Mouse (Mus musculus) heart, embryonic 16.5 days (tissue): ENCODE results near the gene Fyttd1. TPM values are rescaled to one million over a fixed set of nuclear protein-coding genes. Genes with fewer than 3 reads are reported as not detected.

Experiments
- ATAC-seq: fragments of 200-750 bp; cut with Nextera tagmentation; replicated peaks from 2 replicates; pipeline ENCODE4 v1.8.0; 2017; ENCODE audit warnings: moderate number of reproducible peaks; ENCODE audit not compliant: insufficient read depth, low FRiP score; ENCODE audit errors: extremely low read depth
- H3K27ac ChIP-seq: fragments of 300-500 bp; sonication (generic); 2 replicates; pipeline ENCODE4 v1.5.1; 2014; ENCODE audit warnings: mild to moderate bottlenecking, low read length, control low read depth, moderate library complexity
- H3K27me3 ChIP-seq: fragments of 300-500 bp; sonication (generic); 2 replicates; pipeline ENCODE4 v1.6.1; 2014; ENCODE audit warnings: low read length, mixed read lengths; ENCODE audit not compliant: control insufficient read depth, insufficient read depth
- H3K36me3 ChIP-seq: fragments of 300-500 bp; sonication (generic); 2 replicates; pipeline ENCODE4 v1.6.1; 2014; ENCODE audit not compliant: control insufficient read depth, insufficient read depth
- H3K4me1 ChIP-seq: fragments of 300-500 bp; sonication (generic); 2 replicates; pipeline ENCODE4 v1.6.1; 2014; ENCODE audit warnings: low read length, mixed read lengths; ENCODE audit not compliant: control insufficient read depth, insufficient read depth
- H3K4me2 ChIP-seq: fragments of 300-500 bp; sonication (generic); 2 replicates; pipeline ENCODE4 v1.6.1; 2014; ENCODE audit warnings: low read depth, mild to moderate bottlenecking, control low read depth, low read length
- H3K4me3 ChIP-seq: fragments of 300-500 bp; sonication (generic); 2 replicates; pipeline ENCODE4 v1.5.1; 2014; ENCODE audit warnings: mild to moderate bottlenecking, control low read depth, low read length
- H3K9ac ChIP-seq: fragments of 300-500 bp; sonication (generic); 2 replicates; pipeline ENCODE4 v1.6.1; 2014; ENCODE audit warnings: low read length, control low read depth
- H3K9me3 ChIP-seq: fragments of 300-500 bp; sonication (generic); replicated peaks from 2 replicates; pipeline ENCODE4 v1.6.1; 2016; ENCODE audit warnings: low read length; ENCODE audit not compliant: control insufficient read depth
- WGBS: fragments of 180-500 bp; shearing (Covaris S2); extraction: QIAGEN DNeasy Blood & Tissue Kit; methylation state at CpG from one replicate; pipeline ENCODE4 v1.1.7; 2014; 5-methylcytosine and 5-hydroxymethylcytosine counted together
- polyA plus RNA-seq: library from polyadenylated mRNA; unstranded; fragments of >200 nt; fragmentation: Nextera tagmentation; extraction: Ambion mirVana; gene quantifications from 2 replicates; pipeline ENCODE4 v1.2.1, GENCODE M21; 2015

Fyttd1 gene
- polyA plus RNA-seq: 116 and 119 TPM in 2 replicates

GRCm38 (mm10) chr16:32877343-32878156 is at the start of gene Fyttd1, which contains the start of gene Rubcn:
Gene Fyttd1 (plus strand): TSS chr16:32877500.
Gene Rubcn (minus strand): TSS chr16:32877766.
- Histone ChIP-seq H3K27ac (peak within 1 kb of the TSS; percentile 96), H3K4me2 (peak within 1 kb of the TSS; percentile 83), H3K9me3 (no peaks in the 10 kb centered on the region), H3K36me3 (no peaks in the 10 kb centered on the region), H3K27me3 (no peaks in the 10 kb centered on the region), H3K4me3 (peak within 1 kb of the TSS; percentile 98), H3K4me1 (peaks cover 27% of the 10 kb centered on the region), H3K9ac (peak within 1 kb of the TSS; percentile 93)
- ATAC-seq: peak; percentile 96
- WGBS: under 1% methylated on average over 79 of the region's 83 CpGs

GRCm38 (mm10) chr16:32829104-32829503 is 48.2 kb upstream of the Fyttd1 start:
- ATAC-seq: no peak
- no peaks in the 10 kb centered on the region for H3K27me3 ChIP-seq
- H3K9me3 ChIP-seq: no peaks in the 10 kb centered on the region
- H3K4me2 ChIP-seq: no peak overlapping the region
- H3K27ac ChIP-seq: no peak overlapping the region
- WGBS: 84% methylated on average over 11 of the region's 11 CpGs
- no peak overlapping the region for H3K9ac ChIP-seq
- H3K4me1 ChIP-seq: no peaks in the 10 kb centered on the region
- H3K4me3 ChIP-seq: no peak overlapping the region
- H3K36me3 ChIP-seq: peaks cover 41% of the 10 kb centered on the region

DNA sequence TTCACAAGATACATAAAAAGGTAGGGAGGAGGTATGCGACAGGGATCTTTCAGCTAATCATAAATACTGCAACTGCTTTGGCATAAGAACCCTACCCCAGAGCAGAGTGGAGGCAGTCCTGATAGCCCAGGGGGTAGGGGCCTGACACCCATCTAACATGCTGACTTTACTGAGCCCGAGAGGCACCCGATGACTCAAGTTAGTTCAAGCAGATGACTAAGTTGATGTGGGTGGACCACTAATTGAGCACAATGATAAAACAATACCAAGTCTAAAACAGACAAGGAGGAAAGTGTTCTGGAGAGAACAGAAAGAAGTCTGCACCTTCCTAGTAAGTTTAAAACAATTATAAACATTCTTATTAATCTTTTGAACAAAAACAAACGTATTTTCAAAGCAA is 45.8 kb upstream of the Fyttd1 start:
- Histone ChIP-seq H3K36me3 (peaks cover 38% of the 10 kb centered on the region), H3K4me2 (no peak overlapping the region), H3K9ac (no peak overlapping the region), H3K4me3 (no peak overlapping the region), H3K27me3 (no peaks in the 10 kb centered on the region), H3K27ac (no peak overlapping the region), H3K4me1 (no peaks in the 10 kb centered on the region), H3K9me3 (no peaks in the 10 kb centered on the region)
- WGBS: 88% methylated on average over 4 of the region's 4 CpGs
- no peak for ATAC-seq

GRCm38 (mm10) chr16:32847103-32847502 is 30.2 kb upstream of the Fyttd1 start:
- no peak overlapping the region for H3K27ac ChIP-seq
- H3K36me3 ChIP-seq: peaks cover 55% of the 10 kb centered on the region
- H3K4me3 ChIP-seq: no peak overlapping the region
- H3K4me2 ChIP-seq: no peak overlapping the region
- H3K9ac ChIP-seq: no peak overlapping the region
- no peaks in the 10 kb centered on the region for H3K9me3 ChIP-seq
- 90% methylated on average over 11 of the region's 11 CpGs for WGBS
- no peak for ATAC-seq
- no peaks in the 10 kb centered on the region for H3K4me1 ChIP-seq
- no peaks in the 10 kb centered on the region for H3K27me3 ChIP-seq

DNA sequence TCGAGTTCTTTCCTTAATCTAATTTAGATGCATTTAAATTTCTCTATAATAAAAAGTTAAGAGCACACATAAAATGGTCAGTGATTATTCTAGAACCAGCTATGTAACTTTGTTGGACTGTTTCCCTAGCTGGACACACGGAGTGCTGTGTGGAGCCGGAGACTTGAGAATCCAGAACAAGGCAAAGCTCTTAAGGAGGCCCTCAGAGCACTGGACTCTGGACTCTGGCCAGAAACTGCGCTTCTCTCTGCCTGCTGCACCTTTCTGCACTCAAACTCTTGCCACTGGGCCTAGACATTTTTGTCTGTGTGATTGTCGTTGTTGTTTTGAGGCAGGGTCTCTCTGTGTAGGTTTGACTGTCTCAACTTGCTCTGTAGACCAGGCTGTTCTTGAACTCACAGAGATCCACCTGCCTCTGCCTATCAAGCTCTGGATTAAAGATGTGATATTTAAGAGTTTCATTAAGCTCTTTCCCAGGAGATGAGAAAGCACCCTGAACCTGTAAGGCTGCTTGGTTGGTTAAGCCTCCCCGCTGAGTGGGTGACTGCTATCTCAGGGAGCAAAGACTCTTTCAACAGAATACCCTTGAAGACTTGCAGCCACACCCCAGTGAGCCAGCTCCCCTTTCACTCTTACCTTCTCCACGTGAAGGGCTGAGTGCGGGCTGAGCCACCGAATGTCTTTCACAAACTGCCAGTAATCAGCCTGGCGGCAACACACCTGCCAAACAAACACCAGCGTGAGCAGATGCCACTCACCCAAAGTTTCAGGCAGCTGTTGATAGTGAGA is 28.1 kb upstream of the Fyttd1 start:
- Histone ChIP-seq H3K27me3 (no peaks in the 10 kb centered on the region), H3K9me3 (no peaks in the 10 kb centered on the region), H3K36me3 (peaks cover 48% of the 10 kb centered on the region), H3K27ac (no peak overlapping the region), H3K4me1 (peaks cover 12% of the 10 kb centered on the region), H3K4me3 (no peak overlapping the region), H3K9ac (no peak overlapping the region), H3K4me2 (no peak overlapping the region)
- WGBS: 74% methylated on average over 11 of the region's 11 CpGs
- no peak for ATAC-seq

DNA sequence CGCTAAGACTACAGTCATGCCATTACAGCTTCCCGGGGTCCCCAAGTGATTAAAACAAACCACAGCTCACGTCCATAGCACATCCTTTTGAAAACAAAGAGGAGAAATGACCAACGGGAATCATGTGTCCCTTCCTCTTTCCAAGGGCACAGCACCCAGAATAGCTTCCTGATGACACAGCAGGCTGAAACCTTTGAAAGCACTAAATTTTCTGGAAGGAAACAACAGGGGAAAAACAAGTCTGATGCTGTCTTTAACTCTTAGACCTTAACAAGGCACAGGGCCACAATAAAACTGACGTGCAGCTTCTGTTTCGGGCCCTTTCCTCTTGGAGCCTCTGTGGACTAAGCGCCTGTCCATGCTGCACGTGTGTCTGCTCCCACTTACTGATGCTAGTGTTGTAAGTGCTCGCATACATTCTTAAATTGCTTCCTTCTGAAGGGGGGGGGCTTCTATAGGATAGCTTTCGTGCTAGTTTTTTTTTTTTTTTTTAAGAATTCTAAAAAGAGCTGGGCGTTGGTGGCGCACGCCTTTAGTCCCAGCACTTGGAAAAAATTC is 23.7 kb upstream of the Fyttd1 start:
- Histone ChIP-seq H3K4me3 (peak overlapping the region; percentile 22), H3K9ac (peak overlapping the region; percentile 58), H3K27me3 (no peaks in the 10 kb centered on the region), H3K4me1 (peaks cover 30% of the 10 kb centered on the region), H3K27ac (peak overlapping the region; percentile 98), H3K36me3 (peaks cover 18% of the 10 kb centered on the region), H3K9me3 (no peaks in the 10 kb centered on the region), H3K4me2 (peak overlapping the region; percentile 58)
- 26% methylated on average over 13 of the region's 13 CpGs for WGBS
- ATAC-seq: peak; percentile 60

- H3K27me3 ChIP-seq: no peaks in the 10 kb centered on the region
- H3K27ac ChIP-seq: peak overlapping the region; percentile 98
- peaks cover 35% of the 10 kb centered on the region for H3K4me1 ChIP-seq
- H3K9ac ChIP-seq: peak overlapping the region; percentile 58; the same call in 1 of the 2 replicates
- peaks cover 16% of the 10 kb centered on the region for H3K36me3 ChIP-seq
- H3K9me3 ChIP-seq: no peaks in the 10 kb centered on the region
- peak; percentile 70 for ATAC-seq
- WGBS: 31% methylated on average over 2 of the region's 2 CpGs
- H3K4me3 ChIP-seq: peak overlapping the region; percentile 22
- H3K4me2 ChIP-seq: peak overlapping the region; percentile 58
Measured at GRCm38 (mm10) chr16:32854050-32854571, 23.2 kb upstream of the Fyttd1 start.

DNA sequence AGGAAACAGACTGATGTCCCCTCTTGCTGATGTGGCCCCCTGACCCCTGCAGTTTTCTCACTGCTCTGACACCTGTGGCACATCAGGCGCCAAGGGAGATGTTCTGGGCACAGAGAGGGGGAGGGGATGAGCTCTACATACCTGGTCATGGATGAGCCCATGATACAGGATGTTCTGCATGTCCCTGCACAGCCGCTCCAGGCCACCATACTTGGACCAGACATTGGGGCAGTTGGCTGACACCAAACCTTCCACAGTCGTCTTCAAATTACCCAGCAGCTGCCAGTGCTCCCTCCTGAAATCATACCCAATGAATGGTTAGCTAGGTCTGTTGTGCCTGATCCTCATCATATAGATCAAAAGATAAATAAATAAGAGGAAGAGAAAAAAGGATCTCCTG is 20.5 kb upstream of the Fyttd1 start:
- Histone ChIP-seq H3K27ac (no peak overlapping the region), H3K9ac (no peak overlapping the region), H3K27me3 (no peaks in the 10 kb centered on the region), H3K4me2 (no peak overlapping the region), H3K9me3 (no peaks in the 10 kb centered on the region), H3K4me1 (peaks cover 48% of the 10 kb centered on the region), H3K4me3 (no peak overlapping the region), H3K36me3 (peaks cover 11% of the 10 kb centered on the region; the same call in 1 of the 2 replicates)
- WGBS: 84% methylated on average over 3 of the region's 3 CpGs
- no peak for ATAC-seq
